Mouse (Mus musculus): ENCODE measurements around the gene Rhoj. TPM values are rescaled to one million over a fixed set of nuclear protein-coding genes. Genes with fewer than 3 reads are reported as not detected.
A peak's percentile ranks its signal among the peaks of the same experiment; 100 is the strongest.

Gene Rhoj
- total RNA-seq, 2 experiments from 2014 or later: 6.6 to 8.4 TPM

DNA sequence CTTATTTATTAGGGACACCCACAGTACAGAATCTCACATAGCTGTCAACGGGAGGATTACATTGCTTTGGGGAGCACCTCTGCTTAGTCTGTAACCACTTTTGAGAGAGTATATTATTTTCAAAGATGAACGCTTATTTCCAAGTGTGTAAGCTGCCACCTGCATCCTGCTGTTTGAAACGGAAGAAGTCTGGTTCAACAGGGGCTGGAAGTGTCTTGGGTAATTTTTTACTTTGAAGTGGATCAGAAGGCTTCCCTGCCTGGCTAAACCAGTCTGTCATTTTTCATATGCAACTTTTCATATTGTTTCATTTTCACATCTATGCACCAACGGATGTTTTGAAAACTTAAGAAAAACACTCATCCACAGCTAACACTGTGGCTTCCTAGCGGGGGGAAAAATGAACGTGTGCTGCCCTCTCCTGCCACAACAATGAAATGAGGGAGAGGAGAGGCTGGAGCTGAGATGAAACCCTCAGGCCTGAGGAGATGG, 141.4 kb downstream of the Rhoj start:
- peak in 1 of 2 experiments; percentile 39 for DNase-seq (ENCODE audit: extremely low spot score in 1 of 2, low spot score in 2 of 2)
- intact Hi-C loops (cut with DNase I): no loop called here

- intact Hi-C loops (cut with DNase I): no loop called here
- DNase-seq (ENCODE audit: extremely low spot score in 1 of 2, low spot score in 2 of 2): no peak
Observed at GRCm38 (mm10) chr12:75450011-75450410, 141.9 kb downstream of the Rhoj start.

DNA sequence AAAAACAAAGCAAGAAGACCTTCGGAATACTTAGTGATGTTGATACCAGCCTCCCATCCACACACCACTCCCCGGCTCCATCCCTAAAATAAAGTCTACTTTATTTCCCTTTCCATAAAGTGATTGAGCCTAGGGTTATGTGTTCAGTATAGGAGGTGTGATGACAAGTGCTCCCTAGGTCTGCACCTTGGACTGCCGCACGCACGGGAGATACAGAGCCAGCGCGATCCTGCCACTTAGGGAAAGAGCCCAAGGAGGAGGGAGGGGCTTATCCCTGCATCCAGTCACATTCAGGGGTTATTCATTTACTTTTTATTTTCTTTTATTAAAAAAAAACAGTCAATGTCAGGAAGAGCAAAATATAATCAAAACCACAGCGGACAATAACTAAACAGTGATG, 142.5 kb downstream of the Rhoj start:
- intact Hi-C loops (cut with DNase I): no loop called here

More for the DNA sequence above, 142.5 kb downstream of the Rhoj start:
- no peak for DNase-seq (ENCODE audit: extremely low spot score in 1 of 2, low spot score in 2 of 2)

Other genes starting within 250 kb of the Rhoj start
- 10 to 100 TPM; 63.0 to 73.0 TPM for gene Kcnh5, start 131.0 kb upstream of the Rhoj start, total RNA-seq (2021)
- gene Gphb5, start 108.5 kb downstream of the Rhoj start, total RNA-seq (2021): not detected

Measured in left cerebral cortex, postnatal 10 days (tissue).